Mouse (Mus musculus): Measurements from ENCODE around the gene Tgfbr3.

GRCm38 (mm10) chr5:107079920-107080319, 209.5 kb downstream of the Tgfbr3 start:
- TF ChIP-seq POLR2A (IDR thresholded peaks at IDR 0.05; ENCODE audit: low read depth, low read length) (no peak), CTCF (IDR thresholded peaks at IDR 0.05; ENCODE audit: borderline replicate concordance, insufficient read depth, low read length) (no peak)

All from embryonic fibroblast, embryonic 13.5 days (primary cell).